Mouse (Mus musculus) ES-E14 (cell line): ENCODE results near the gene Nav3.

Source experiments
- CHD2 ChIP-seq: IDR thresholded peaks from 2 replicates; pipeline ENCODE4 v1.6.1; 2014; ENCODE audit warnings: mild to moderate bottlenecking, low read depth, low read length, inconsistent platforms
- HCFC1 ChIP-seq: IDR thresholded peaks from 2 replicates; pipeline ENCODE4 v1.6.1; 2012; ENCODE audit warnings: low read length, inconsistent platforms, borderline replicate concordance; ENCODE audit not compliant: insufficient read depth
- ZNF384 ChIP-seq: IDR thresholded peaks from 2 replicates; pipeline ENCODE4 v1.6.1; 2012; ENCODE audit warnings: low read depth, low read length, inconsistent platforms

- TF ChIP-seq ZNF384: no peak
- TF ChIP-seq HCFC1: no peak
- no peak for TF ChIP-seq CHD2
These were observed 550.2 kb downstream of the Nav3 start for GRCm38 (mm10) chr10:109905649-109906412.
